Mouse (Mus musculus): ENCODE data around the gene Cep104.

Gene Cep104

DNA sequence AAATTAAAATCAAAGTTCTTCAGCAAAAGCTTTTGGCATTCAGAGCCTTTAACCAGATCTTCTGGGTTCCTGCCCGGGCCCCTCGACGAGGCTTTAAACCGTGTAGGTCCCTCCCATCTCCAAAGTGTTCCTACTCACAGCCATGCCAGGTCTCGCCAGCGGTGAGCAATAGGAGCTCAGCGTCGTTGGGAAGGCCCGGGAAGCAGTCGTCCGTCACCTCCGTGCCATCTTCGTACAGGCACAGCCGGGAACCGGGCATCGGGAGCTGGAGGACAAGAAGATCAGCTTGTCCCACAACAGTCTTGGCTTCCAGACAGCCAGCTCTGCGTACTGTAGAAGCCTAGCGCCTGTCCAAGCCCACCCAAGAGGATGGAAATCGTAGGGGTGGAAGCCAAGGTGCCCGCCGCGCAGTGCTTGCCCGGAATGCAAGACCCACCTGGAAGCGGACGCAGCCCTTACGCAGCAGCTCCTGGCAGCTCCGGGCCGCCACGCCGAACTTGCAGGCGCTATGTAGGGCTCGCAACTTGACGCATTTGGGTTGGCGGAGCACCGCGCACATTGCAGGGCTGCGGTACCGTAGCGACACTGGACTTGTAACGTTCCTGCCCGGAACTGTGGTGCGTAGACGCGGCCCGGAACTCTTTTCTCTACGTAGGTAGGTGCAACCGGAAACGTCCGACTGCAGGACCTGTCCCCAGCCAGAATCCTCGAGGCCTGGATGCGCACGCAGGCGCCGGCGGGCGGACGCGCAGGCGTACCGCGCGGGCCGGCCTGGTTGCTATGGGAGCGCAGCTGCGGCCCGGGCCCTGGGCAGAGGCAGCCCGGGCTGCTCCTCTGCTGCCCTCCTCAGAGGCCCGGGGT lies at the start of gene Cep104, which contains the start of gene Dffb:
Gene Cep104 (plus strand): TSS at position 764 of the 861 bp plus-strand sequence.
Gene Dffb (minus strand): TSS at position 696 of the 861 bp plus-strand sequence.
- in situ Hi-C loops (cut with MboI, MseI), result loop anchor here (5.0 kb wide), 1 partner anchor 38 kb away; the partner anchor contains the start of gene Lrrc47

DNA sequence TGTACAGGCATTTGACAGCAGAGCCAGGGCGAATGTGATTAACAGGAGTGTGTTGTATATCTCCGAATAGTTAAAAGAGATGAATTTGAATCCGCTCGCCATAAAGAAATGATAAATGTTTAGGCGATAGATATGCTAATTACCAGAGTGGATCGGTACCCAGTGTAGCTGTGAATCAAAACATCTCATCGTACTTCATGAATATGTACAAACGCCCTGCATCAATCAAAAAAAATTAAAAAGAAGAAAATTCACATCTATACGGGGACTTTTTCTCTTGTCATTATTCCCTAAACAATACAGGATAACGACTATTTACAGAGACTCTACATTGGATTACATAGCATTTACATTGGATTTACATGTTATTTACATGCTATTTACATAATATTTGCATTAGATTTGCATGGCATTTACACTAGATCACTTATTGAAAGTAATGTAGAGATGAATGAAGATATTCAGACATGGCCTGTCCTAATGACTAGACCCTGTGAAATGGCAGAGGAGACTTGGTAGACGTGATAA lies 46.2 kb upstream of the Cep104 start:
- in situ Hi-C loops (cut with MboI, MseI), result no loop called here

DNA sequence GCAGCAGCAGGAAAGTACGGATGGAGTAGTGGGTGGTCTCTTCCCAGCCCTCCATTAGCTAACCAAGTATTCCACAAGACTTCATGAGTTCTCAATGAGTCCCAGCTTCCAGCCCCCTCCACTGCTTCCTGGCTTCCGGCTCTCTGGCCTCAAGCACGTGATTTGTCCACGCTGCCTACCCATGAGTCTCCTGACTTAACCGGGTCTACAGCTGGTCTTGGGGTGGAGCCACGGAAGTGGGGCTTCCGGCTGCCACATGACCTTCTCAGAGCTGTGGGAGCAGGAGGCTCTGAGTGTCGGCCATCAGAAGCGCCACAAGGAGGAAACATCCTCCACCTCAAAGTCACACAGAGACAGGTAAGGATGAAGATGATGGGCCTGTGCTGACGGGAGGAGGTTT lies 45.6 kb upstream of the Cep104 start:
- in situ Hi-C loops (cut with MboI, MseI), result no loop called here

DNA sequence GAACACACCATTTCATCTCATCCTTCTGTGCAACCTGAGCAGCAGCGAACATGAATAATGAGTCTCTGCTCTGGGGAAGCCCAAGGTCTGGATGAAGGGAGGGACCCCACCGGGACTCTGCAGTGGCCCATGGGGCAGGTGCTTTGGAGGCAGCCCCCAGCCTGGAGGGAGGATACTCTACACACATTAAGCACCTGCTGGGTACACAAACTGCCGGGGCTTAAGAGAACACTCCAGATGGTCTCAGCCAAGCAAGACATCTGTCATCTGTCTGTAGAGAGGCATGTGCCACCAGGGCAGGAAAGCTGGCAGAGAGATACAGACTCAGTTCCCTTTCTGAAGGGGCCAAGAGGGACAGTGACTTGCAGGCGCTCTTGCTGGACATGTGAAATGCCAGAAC lies 45.1 kb upstream of the Cep104 start:
- in situ Hi-C loops (cut with MboI, MseI), result loop anchor here (10.0 kb wide), 1 partner anchor 1285 kb away; no protein-coding TSS in a partner anchor

- in situ Hi-C loops (cut with MboI, MseI), result no loop called here
Measured at GRCm38 (mm10) chr4:153943243-153943642, 31.8 kb upstream of the Cep104 start.

GRCm38 (mm10) chr4:153944261-153944660 lies 30.7 kb upstream of the Cep104 start:
- in situ Hi-C loops (cut with MboI, MseI), result no loop called here

DNA sequence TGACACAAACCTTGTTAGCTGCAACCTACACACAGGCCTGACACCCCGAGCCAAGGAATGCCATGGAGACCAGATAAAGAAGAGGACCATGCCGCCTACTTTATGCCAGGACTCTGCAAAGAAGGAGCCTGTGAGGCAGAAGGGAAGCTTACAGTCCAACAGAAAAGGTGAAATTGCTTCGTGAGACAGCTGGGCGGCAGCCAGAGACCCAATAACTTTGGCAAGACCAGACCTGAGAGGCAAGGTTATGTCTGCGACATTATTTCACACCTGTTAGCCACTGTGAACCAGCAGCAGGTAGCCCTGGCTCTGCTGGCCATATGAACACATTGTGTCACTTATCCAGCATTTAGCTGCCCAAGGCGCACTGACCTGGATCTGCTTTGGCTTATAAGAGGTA lies 29.3 kb upstream of the Cep104 start:
- in situ Hi-C loops (cut with MboI, MseI), result no loop called here

- in situ Hi-C loops (cut with MboI, MseI), result no loop called here
Measured at GRCm38 (mm10) chr4:153950372-153950771, 24.6 kb upstream of the Cep104 start.

GRCm38 (mm10) chr4:153951150-153951549 lies 23.8 kb upstream of the Cep104 start:
- in situ Hi-C loops (cut with MboI, MseI), result no loop called here

DNA sequence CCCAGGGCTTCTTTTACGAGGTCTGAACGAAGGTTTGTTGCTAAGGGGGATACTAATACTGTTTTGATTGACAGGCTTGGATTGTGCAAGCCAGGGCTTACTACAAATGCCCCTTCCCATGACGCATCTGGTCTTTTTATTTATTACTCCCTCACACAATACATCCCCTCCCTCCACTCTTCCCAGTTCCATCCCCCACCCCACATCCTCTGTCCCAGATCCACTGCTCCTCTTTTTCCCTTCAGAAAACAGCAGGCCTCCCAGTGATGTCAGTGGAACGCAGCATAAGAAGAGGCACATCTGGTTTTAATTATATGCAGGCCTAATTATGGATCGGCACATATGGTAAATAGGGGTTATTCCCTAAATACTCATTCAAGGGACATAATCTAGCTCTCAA lies 23.3 kb upstream of the Cep104 start:
- in situ Hi-C loops (cut with MboI, MseI), result no loop called here

DNA sequence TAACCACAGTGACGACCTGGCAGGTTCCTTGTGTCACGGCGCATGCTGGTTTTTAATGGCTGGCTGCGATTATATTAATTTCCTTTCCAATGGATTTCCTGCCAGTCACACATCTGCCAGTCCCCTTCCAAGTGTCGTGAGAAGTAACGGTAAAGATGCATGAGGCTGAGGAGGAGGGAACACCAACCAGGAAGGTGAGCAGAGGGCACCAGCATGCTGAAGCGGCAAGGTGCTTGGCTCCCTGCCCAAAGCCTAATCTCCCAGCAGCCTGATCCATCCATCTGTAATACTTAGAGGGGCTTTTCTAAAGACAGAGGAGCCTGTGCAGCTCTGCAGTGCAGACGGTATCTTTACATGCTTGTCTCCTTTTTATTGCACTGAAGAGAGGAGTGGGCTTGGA lies 19.3 kb upstream of the Cep104 start:
- in situ Hi-C loops (cut with MboI, MseI), result no loop called here

- in situ Hi-C loops (cut with MboI, MseI), result no loop called here
Measured at GRCm38 (mm10) chr4:153956569-153957405, 18.2 kb upstream of the Cep104 start, which contains the start of gene A430005L14Rik. A430005L14Rik (plus strand) TSS chr4:153957237.

- in situ Hi-C loops (cut with MboI, MseI), result no loop called here
Measured at GRCm38 (mm10) chr4:153957444-153958250, 17.3 kb upstream of the Cep104 start.

DNA sequence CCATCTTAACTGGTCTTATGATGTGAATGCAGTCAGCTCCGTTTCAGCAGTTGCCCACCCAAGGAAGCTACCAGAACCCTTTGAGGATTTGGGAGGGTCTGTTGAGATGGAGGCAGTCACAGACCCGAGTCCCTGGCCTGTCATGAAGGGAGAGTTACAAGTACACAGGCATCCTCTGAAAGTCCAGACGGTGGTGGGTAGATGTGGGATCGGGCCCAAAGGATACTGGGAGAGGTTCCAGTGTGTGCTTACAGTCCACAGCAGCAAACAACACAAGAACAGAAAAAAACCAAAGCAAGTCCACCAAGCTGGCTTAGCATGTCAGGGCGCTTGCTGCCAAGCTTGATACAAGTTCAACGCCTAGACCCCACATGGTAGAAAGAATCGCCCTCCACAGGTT lies 12.4 kb upstream of the Cep104 start:
- in situ Hi-C loops (cut with MboI, MseI), result no loop called here

DNA sequence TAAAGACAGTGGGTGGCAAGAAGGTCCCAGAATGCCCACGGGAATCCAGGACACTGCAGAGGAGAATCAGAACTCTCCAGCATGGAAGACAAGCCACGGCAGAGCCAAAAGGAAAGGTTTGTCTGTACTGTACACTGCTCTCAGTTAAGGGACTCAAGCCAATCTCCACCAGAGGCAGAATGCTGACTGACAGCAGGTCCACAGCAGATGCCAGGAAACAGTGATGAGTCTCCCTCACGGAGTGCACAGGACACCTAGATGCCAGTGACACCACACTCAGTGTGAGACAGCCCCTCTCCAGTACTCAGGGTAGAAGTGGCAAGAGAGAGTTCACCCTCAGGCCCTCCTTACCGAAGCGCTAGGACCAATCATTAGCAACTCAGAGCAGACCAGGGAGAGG lies 8.3 kb upstream of the Cep104 start:
- in situ Hi-C loops (cut with MboI, MseI), result no loop called here

DNA sequence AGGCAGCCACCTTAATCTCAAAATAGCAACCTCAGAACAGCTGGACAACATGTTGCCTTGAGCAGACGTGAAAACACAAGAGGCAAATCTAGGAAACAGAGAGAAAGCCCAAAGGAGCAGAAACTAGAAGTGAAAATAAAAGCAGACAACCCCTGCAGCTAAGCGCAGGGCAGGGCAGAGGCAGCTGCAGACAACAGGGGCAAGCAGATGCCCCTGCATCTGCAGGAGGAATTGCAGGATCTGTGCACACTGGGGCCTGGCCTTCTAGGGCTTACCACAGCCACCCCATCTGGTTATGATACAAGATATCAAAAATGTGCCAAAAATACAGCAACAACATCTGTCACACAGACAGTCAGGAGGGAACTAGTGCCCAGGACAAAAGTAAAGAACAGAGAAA lies 7.4 kb upstream of the Cep104 start:
- in situ Hi-C loops (cut with MboI, MseI), result no loop called here

- in situ Hi-C loops (cut with MboI, MseI), result no loop called here
Measured at GRCm38 (mm10) chr4:153968063-153968462, 6.9 kb upstream of the Cep104 start.

DNA sequence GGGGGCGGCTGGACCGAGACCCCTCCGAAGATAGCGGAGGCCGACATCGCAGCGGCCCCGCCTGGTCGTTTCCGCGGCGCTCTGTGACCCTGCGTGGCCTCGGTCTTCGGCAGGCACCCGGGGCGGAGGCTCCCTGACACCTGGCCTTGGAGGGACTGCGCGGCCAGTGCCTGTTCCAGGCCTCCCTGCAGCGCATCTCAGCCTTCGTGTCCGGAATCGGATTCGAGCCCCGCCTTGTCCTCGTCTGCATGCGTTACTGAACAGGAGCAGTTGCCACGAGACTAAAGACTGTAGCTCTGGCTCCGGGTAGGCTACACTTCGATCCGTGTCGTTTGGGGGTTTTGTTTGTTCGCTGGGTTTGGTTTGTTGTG lies 283 bp downstream of the Cep104 start:
- in situ Hi-C loops (cut with MboI, MseI), result no loop called here

- in situ Hi-C loops (cut with MboI, MseI), result no loop called here
Measured at GRCm38 (mm10) chr4:153975768-153976167, 774 bp downstream of the Cep104 start.

DNA sequence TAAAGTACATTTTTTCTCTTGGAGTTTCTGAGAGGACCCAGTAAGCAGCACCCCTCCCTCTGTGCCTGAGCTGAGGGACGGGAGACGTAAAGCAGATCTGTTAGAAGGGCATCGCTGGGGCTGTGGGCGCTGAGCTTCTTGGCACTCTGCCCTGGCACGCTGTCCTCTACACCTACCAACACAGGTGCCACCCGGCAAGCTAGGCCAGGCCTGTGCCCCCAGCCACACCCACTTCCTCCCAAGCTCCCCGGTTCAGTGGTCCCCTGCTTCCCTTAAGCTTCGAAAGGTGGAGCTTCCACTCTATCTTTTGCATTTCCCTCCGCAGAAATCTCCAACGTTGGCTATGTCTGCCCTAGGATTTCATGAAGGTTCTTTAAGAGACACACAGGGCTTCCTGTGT lies 4.2 kb downstream of the Cep104 start:
- in situ Hi-C loops (cut with MboI, MseI), result no loop called here

- in situ Hi-C loops (cut with MboI, MseI), result no loop called here
Measured at GRCm38 (mm10) chr4:153980470-153980869, 5.5 kb downstream of the Cep104 start.
